Mouse (Mus musculus): Measurements from ENCODE around the gene Zbtb40.

DNA sequence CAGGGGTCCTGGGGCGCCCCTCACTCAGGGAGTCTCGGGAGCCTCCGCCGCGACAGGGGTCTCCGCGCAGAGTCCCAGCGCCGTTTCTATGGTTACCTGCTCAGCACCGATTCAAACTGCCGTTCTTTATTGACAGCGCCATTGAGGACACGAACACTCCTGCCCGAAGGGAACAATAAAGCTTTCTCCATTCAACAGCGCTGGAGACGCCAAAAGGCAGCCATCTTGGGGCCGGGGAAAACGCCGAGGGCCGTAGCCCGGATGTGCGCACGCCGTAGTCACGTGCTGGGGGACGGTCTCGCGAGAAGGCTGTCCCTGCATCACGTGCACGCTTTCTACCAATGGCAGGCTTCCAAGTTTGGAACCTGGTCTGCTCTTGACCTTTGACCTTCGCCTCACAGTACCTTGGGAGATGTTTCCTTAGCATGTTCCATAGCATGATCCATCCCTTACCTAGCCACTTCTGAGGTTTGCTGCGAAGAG lies at the start of gene Zbtb40:
- TF ChIP-seq CTCF (IDR thresholded peaks at IDR 0.05; ENCODE audit: borderline replicate concordance, control insufficient read depth, extremely low read depth, insufficient read depth, low read length, poor library complexity) = no peak
- TF ChIP-seq POLR2A (IDR thresholded peaks at IDR 0.05; ENCODE audit: control insufficient read depth, extremely low read depth, insufficient read depth, low read length, poor library complexity) = peak; percentile 21; the same call in 1 of the 2 replicates

All from thymus, adult 2 months (tissue).